Mouse (Mus musculus): ENCODE measurements around the gene Exoc6b.

GRCm38 (mm10) chr6:84742227-84742626, 327.1 kb downstream of the Exoc6b start:
- no peak for TF ChIP-seq POLR2A (IDR thresholded peaks at IDR 0.05; ENCODE audit: borderline replicate concordance, insufficient read depth, low read length)
- no peak for TF ChIP-seq CTCF (IDR thresholded peaks at IDR 0.05; ENCODE audit: borderline replicate concordance, insufficient read depth, low read depth, low read length)
